Comparison of ENCODE assay signal across 26 mouse cellular contexts in genomic region chr10:56474951-56475350, GRCm38 (mm10).
DNase-seq lines count a peak whose midpoint lies in the region; ATAC-seq lines count a peak whose summit lies in the region.
"Had no signal": no experiment of that assay in that cellular context is flagged by ENCODE, and none has a peak within 500 bp of the region (broad histone marks: within the 10 kb centered on the region; RNA-seq: fewer than 3 reads in every experiment).

No protein-coding gene starts in this region.

- no peaks in the 10 kb centered on the region for H3K36me3 ChIP-seq in kidney, embryonic 16.5 days (ENCODE audit: insufficient read depth, low read length)
- H3K36me3 ChIP-seq: forebrain, embryonic 10.5 days; heart, embryonic 10.5 days; heart, embryonic 13.5 days; hindbrain, embryonic 12.5 days; hindbrain, embryonic 15.5 days had no signal

- peak; percentile 71 for ATAC-seq in kidney, embryonic 16.5 days (ENCODE audit: low FRiP score, low TSS enrichment)
- ATAC-seq: CD4-positive, CD25-positive, alpha-beta regulatory T cell, adult 4 months; forebrain, embryonic 13.5 days; forebrain, embryonic 16.5 days had no signal

- no peak overlapping the region for H3K27ac ChIP-seq in kidney, embryonic 16.5 days (ENCODE audit: low read length)
- H3K27ac ChIP-seq: forebrain, embryonic 10.5 days; forebrain, embryonic 13.5 days; heart, adult 2 months; heart, embryonic 10.5 days; heart, embryonic 13.5 days; hindbrain, embryonic 12.5 days; hindbrain, embryonic 15.5 days had no signal

- WGBS in kidney, embryonic 16.5 days = 41% methylated on average over 6 of the region's 6 CpGs

- H3K4me3 ChIP-seq in kidney, embryonic 16.5 days (ENCODE audit: low read length) = no peak overlapping the region
- H3K4me3 ChIP-seq: forebrain, embryonic 10.5 days; forebrain, embryonic 13.5 days; heart, adult 2 months; heart, embryonic 10.5 days; heart, embryonic 13.5 days; hindbrain, embryonic 12.5 days; hindbrain, embryonic 15.5 days had no signal

- H3K4me1 ChIP-seq in kidney, embryonic 16.5 days (ENCODE audit: insufficient read depth, low read length) = 0 out of 2 replicates have a peak, but pooled peaks cover 3% of the 10 kb centered on the region
- H3K4me1 ChIP-seq: forebrain, embryonic 10.5 days; forebrain, embryonic 13.5 days; heart, embryonic 10.5 days; hindbrain, embryonic 12.5 days; hindbrain, embryonic 15.5 days had no signal

- H3K4me2 ChIP-seq in kidney, embryonic 16.5 days (replicated peaks; ENCODE audit: low read depth, low read length) = no peak overlapping the region
- H3K4me2 ChIP-seq: forebrain, embryonic 13.5 days; heart, embryonic 13.5 days; hindbrain, embryonic 12.5 days; hindbrain, embryonic 15.5 days had no signal

- no peak for DNase-seq in kidney, adult 18-20 months
- peak; percentile 20 to 67 for DNase-seq in layer of hippocampus, adult 18-20 months (ENCODE audit: low spot score in 2 of 2)
- no peak for DNase-seq in layer of hippocampus, postnatal 10 days (ENCODE audit: low spot score in 2 of 2)
- DNase-seq in brain, adult 2 months (ENCODE audit: low read depth, low spot score) = peak; percentile 9
- peak; percentile 16 to 18 for DNase-seq in layer of hippocampus, postnatal 36 days
- no peak for DNase-seq in frontal cortex, postnatal 25 days (ENCODE audit: low spot score in 2 of 2)
- DNase-seq in embryo, embryonic 9.5 days (ENCODE audit: extremely low spot score) = no peak
- DNase-seq: adrenal gland, adult 2 months; adrenal gland, postnatal 14 days; cerebellum, adult 11-12 months; cerebellum, adult 8-10 months; cerebellum, postnatal 10 days; cerebellum, postnatal 36 days; embryo, embryonic 11 days; gastrocnemius, postnatal 25 days; heart, adult 2 months; heart, postnatal 14 days had no signal

- no peaks in the 10 kb centered on the region for H3K27me3 ChIP-seq in kidney, embryonic 16.5 days (ENCODE audit: insufficient read depth, low read length)
- H3K27me3 ChIP-seq: forebrain, embryonic 13.5 days; heart, embryonic 13.5 days; hindbrain, embryonic 12.5 days; hindbrain, embryonic 15.5 days had no signal

- H3K9ac ChIP-seq in kidney, embryonic 16.5 days (replicated peaks; ENCODE audit: low read length) = no peak overlapping the region
- H3K9ac ChIP-seq: forebrain, embryonic 13.5 days; heart, embryonic 13.5 days; hindbrain, embryonic 12.5 days; hindbrain, embryonic 15.5 days had no signal

- no peaks in the 10 kb centered on the region for H3K9me3 ChIP-seq in kidney, embryonic 16.5 days (ENCODE audit: low read length)
- H3K9me3 ChIP-seq: forebrain, embryonic 10.5 days; forebrain, embryonic 13.5 days; heart, embryonic 10.5 days; heart, embryonic 13.5 days; hindbrain, embryonic 12.5 days; hindbrain, embryonic 15.5 days had no signal

Comparison
In these comparisons a context has a peak if more than half of its experiments do, and no peak if none do; other contexts are left out.
1. DNase-seq: peak in layer of hippocampus, adult 18-20 months (2 of 2), brain, adult 2 months (single experiment) and layer of hippocampus, postnatal 36 days (2 of 2); none in kidney, adult 18-20 months (single experiment), layer of hippocampus, postnatal 10 days (0 of 2), frontal cortex, postnatal 25 days (0 of 2) and embryo, embryonic 9.5 days (single experiment).